Mouse (Mus musculus) heart, adult 2 months (tissue): ENCODE measurements at regions not wholly inside any gene's neighbourhood (a gene's known extent, or its start where the extent isn't known, plus 50 kb on each side); places are given as distances from the start of the nearest gene placed in this dataset.

Source experiments
- CTCF ChIP-seq: fragments of 200-600 bp; IDR thresholded peaks from 2 replicates; pipeline ENCODE4 v1.8.1; 2022; ENCODE audit warnings: antibody characterized with exemption, mild to moderate bottlenecking, moderate library complexity
- POLR2A ChIP-seq: fragments of 200-500 bp; IDR thresholded peaks from 2 replicates; pipeline ENCODE4 v1.6.1; 2011; ENCODE audit warnings: mild to moderate bottlenecking, low read depth, low read length, control low read depth; ENCODE audit not compliant: insufficient read depth

GRCm38 (mm10) chr9:94449911-94450310 is 88.0 kb downstream of the 1190002N15Rik start:
- TF ChIP-seq POLR2A = no peak
- no peak for TF ChIP-seq CTCF
